8 mouse cellular contexts compared by ENCODE assay signal in genomic region chrX:166170800-166171738, GRCm38 (mm10). TPM values are rescaled to one million over a fixed set of nuclear protein-coding genes. Genes with fewer than 3 reads are reported as not detected.
A peak's percentile ranks its signal among the peaks of the same experiment; 100 is the strongest.
DNase-seq lines count a peak whose midpoint lies in the region; ATAC-seq lines count a peak whose summit lies in the region.

No protein-coding gene starts in this region.

- DNase-seq in A20 (ENCODE audit: low read depth, low spot score), result peak; percentile 4
- no peak for DNase-seq in forebrain, embryonic 14.5 days (ENCODE audit: low spot score)
- no peak for DNase-seq in layer of hippocampus, adult 18-20 months (ENCODE audit: low spot score in 2 of 2)
- no peak for DNase-seq in c-Kit-positive CD71-positive TER-119-positive erythroid progenitor cells, embryonic 14.5 days (ENCODE audit: low spot score)
- DNase-seq in urinary bladder, postnatal 10 days (ENCODE audit: low spot score), result no peak

- peak overlapping the region; percentile 60 for H3K9ac ChIP-seq in forebrain, embryonic 14.5 days (ENCODE audit: low read length)
- peak overlapping the region; percentile 65 for H3K9ac ChIP-seq in liver, embryonic 15.5 days

- H3K9me3 ChIP-seq in erythroblast, embryonic 14.5 days (ENCODE audit: control insufficient read depth, low read length), result peaks cover 2% of the 10 kb centered on the region; the same call in 1 of the 2 replicates
- H3K9me3 ChIP-seq in forebrain, embryonic 14.5 days (replicated peaks; ENCODE audit: control insufficient read depth, low read length), result no peaks in the 10 kb centered on the region
- no peaks in the 10 kb centered on the region for H3K9me3 ChIP-seq in liver, embryonic 15.5 days (replicated peaks)

- H3K36me3 ChIP-seq in erythroblast, embryonic 14.5 days (ENCODE audit: control insufficient read depth), result no peaks in the 10 kb centered on the region
- no peaks in the 10 kb centered on the region for H3K36me3 ChIP-seq in forebrain, embryonic 14.5 days (ENCODE audit: control insufficient read depth, insufficient read depth, low read length)
- no peaks in the 10 kb centered on the region for H3K36me3 ChIP-seq in liver, embryonic 15.5 days (replicated peaks)

- 29% methylated on average over 9 of the region's 9 CpGs for WGBS in forebrain, embryonic 14.5 days
- 12% methylated on average over 9 of the region's 9 CpGs for WGBS in liver, embryonic 15.5 days (ENCODE audit: insufficient replicate concordance)

- peaks cover 29% of the 10 kb centered on the region for H3K4me1 ChIP-seq in erythroblast, embryonic 14.5 days (ENCODE audit: control insufficient read depth)
- H3K4me1 ChIP-seq in forebrain, embryonic 14.5 days (ENCODE audit: control insufficient read depth, insufficient read depth, low read length), result peaks cover 11% of the 10 kb centered on the region; the same call in 1 of the 2 replicates
- H3K4me1 ChIP-seq in liver, embryonic 15.5 days (replicated peaks), result peaks cover 26% of the 10 kb centered on the region

- H3K4me3 ChIP-seq in erythroblast, embryonic 14.5 days (replicated peaks), result peak overlapping the region; percentile 87
- peak overlapping the region; percentile 42 for H3K4me3 ChIP-seq in forebrain, embryonic 14.5 days (ENCODE audit: low read depth, low read length)
- H3K4me3 ChIP-seq in liver, embryonic 15.5 days (replicated peaks), result peak overlapping the region; percentile 72

- no peaks in the 10 kb centered on the region for H3K27me3 ChIP-seq in erythroblast, embryonic 14.5 days (ENCODE audit: control insufficient read depth)
- H3K27me3 ChIP-seq in forebrain, embryonic 14.5 days (replicated peaks; ENCODE audit: control insufficient read depth, insufficient read depth, low read length), result no peaks in the 10 kb centered on the region
- H3K27me3 ChIP-seq in liver, embryonic 15.5 days, result no peaks in the 10 kb centered on the region; the same call in 1 of the 2 replicates

- H3K27ac ChIP-seq in forebrain, embryonic 14.5 days (ENCODE audit: low read depth, low read length), result peak overlapping the region; percentile 91
- peak overlapping the region; percentile 66; the same call in 1 of the 2 replicates for H3K27ac ChIP-seq in liver, embryonic 15.5 days (replicated peaks)

- peak overlapping the region; percentile 51 for H3K4me2 ChIP-seq in forebrain, embryonic 14.5 days (ENCODE audit: low read length)
- peak overlapping the region; percentile 72 for H3K4me2 ChIP-seq in liver, embryonic 15.5 days

- no peak for ATAC-seq in erythroblast, adult 5-6 weeks (replicated peaks; ENCODE audit: low FRiP score, poor library complexity, severe bottlenecking)
- no peak for ATAC-seq in forebrain, embryonic 14.5 days
- no peak for ATAC-seq in liver, embryonic 15.5 days (ENCODE audit: insufficient read depth)

RNA-seq across cellular contexts. Expression of gene Gemin8, which starts 0.8 kb away (rescaled TPM):
- polyA plus RNA-seq in erythroblast, embryonic 14.5 days (2012), result 0.36 and 0.38 TPM in 2 replicates
- 0.42 and 11.7 TPM in 2 replicates for total RNA-seq in erythroblast, adult 5-6 weeks (2015; ENCODE audit: low replicate concordance)
- 2.2 TPM in 2 replicates for total RNA-seq in erythroblast, adult 5-6 weeks (2017; ENCODE audit: low replicate concordance)
- polyA plus RNA-seq in forebrain, embryonic 14.5 days (2014; fragmentation: Nextera tagmentation; extraction: Ambion mirVana), result 14.1 and 15.2 TPM in 2 replicates
- 5.1 and 5.2 TPM in 2 replicates for polyA plus RNA-seq in liver, embryonic 15.5 days (2015; fragmentation: Nextera tagmentation; extraction: Ambion mirVana)
- total RNA-seq in layer of hippocampus, adult 18-20 months (2021), result 10 to 100 TPM; 13.1 to 14.8 TPM
